Mouse (Mus musculus): ENCODE results near the gene Qrfp.

Qrfp gene

GRCm38 (mm10) chr2:31815367-31815766 is 5.0 kb upstream of the Qrfp start:
- peak; percentile 59 to 79 for DNase-seq (ENCODE audit: low spot score in 2 of 2)

- DNase-seq (ENCODE audit: low spot score in 2 of 2) = peak; percentile 46 to 61
Observed at GRCm38 (mm10) chr2:31814699-31815098, 4.3 kb upstream of the Qrfp start.

- no peak for DNase-seq (ENCODE audit: low spot score in 2 of 2)
Observed at GRCm38 (mm10) chr2:31813641-31814040, 3.3 kb upstream of the Qrfp start.

- no peak for DNase-seq (ENCODE audit: low spot score in 2 of 2)
Observed at GRCm38 (mm10) chr2:31811086-31811958, 942 bp upstream of the Qrfp start.

GRCm38 (mm10) chr2:31809358-31809740 is 1.0 kb downstream of the Qrfp start:
- no peak for DNase-seq (ENCODE audit: low spot score in 2 of 2)

- no peak for DNase-seq (ENCODE audit: low spot score in 2 of 2)
Observed at GRCm38 (mm10) chr2:31808410-31809357, 1.7 kb downstream of the Qrfp start.

GRCm38 (mm10) chr2:31806639-31807382 is 3.6 kb downstream of the Qrfp start:
- DNase-seq (ENCODE audit: low spot score in 2 of 2) = no peak

GRCm38 (mm10) chr2:31803480-31803879 is 6.9 kb downstream of the Qrfp start:
- no peak for DNase-seq (ENCODE audit: low spot score in 2 of 2)

- no peak for DNase-seq (ENCODE audit: low spot score in 2 of 2)
Observed at GRCm38 (mm10) chr2:31802811-31803210, 7.6 kb downstream of the Qrfp start.

- DNase-seq (ENCODE audit: low spot score in 2 of 2) = no peak
Observed at GRCm38 (mm10) chr2:31801416-31801815, 9.0 kb downstream of the Qrfp start.

- no peak for DNase-seq (ENCODE audit: low spot score in 2 of 2)
Observed at GRCm38 (mm10) chr2:31796943-31797342, 13.4 kb downstream of the Qrfp start.

GRCm38 (mm10) chr2:31792611-31793010 is 17.8 kb downstream of the Qrfp start:
- DNase-seq (ENCODE audit: low spot score in 2 of 2) = no peak

- DNase-seq (ENCODE audit: low spot score in 2 of 2) = no peak
Observed at GRCm38 (mm10) chr2:31791260-31791659, 19.1 kb downstream of the Qrfp start.

GRCm38 (mm10) chr2:31790728-31791251 is 19.6 kb downstream of the Qrfp start:
- DNase-seq (ENCODE audit: low spot score in 2 of 2) = no peak

- no peak for DNase-seq (ENCODE audit: low spot score in 2 of 2)
Observed at GRCm38 (mm10) chr2:31789215-31789614, 21.2 kb downstream of the Qrfp start.

GRCm38 (mm10) chr2:31788227-31788626 is 22.2 kb downstream of the Qrfp start:
- no peak for DNase-seq (ENCODE audit: low spot score in 2 of 2)

GRCm38 (mm10) chr2:31787029-31787428 is 23.4 kb downstream of the Qrfp start:
- peak; percentile 70 to 85 for DNase-seq (ENCODE audit: low spot score in 2 of 2)

- peak; percentile 85 to 86 for DNase-seq (ENCODE audit: low spot score in 2 of 2)
Observed at GRCm38 (mm10) chr2:31785074-31785473, 25.3 kb downstream of the Qrfp start.

GRCm38 (mm10) chr2:31782958-31783602 is 27.3 kb downstream of the Qrfp start:
- DNase-seq (ENCODE audit: low spot score in 2 of 2) = no peak

- DNase-seq (ENCODE audit: low spot score in 2 of 2) = no peak
Observed at GRCm38 (mm10) chr2:31779258-31779657, 31.1 kb downstream of the Qrfp start.

- DNase-seq (ENCODE audit: low spot score in 2 of 2) = no peak
Observed at GRCm38 (mm10) chr2:31776479-31776878, 33.9 kb downstream of the Qrfp start.
